ENCODE assay signal across 7 mouse cellular contexts in the genomic region with DNA sequence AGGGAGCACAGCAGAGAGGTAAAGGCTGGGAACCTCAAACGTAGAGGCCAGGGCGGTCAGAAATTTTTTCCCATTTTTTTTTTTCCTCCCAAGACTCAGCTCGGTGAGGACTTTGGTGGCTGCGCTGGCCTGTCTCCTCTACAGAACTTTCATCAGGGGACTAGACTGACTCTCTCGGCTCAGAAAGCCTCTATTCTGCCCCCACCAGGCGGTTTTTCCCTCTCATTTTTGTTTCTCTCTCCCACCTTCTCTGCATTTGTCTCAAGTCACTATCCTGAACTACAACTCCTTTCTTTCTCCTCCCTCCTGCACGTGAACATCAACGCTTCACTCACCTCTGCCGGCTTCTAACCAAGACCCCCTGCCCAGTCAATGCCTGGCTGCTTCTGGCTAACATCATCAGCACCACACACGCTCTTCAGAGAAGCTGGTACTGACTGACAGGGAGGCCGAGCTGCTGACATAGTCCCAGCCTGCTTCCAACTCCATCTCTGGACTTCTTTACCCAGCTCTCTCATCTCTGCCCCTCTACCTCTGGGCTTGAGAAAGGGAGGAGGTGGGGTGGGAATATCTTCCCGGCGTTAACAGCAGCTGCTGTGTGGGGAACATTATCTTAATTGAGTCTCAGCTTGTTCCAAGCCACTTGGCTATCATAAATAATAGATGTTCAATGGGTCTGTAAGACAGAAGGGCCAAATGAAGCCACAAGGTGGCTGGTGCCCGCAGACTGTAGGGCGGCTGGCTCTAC.
DNase-seq lines count a peak whose midpoint lies in the region; ATAC-seq lines count a peak whose summit lies in the region.

No protein-coding gene starts in this region.

- no peaks in the 10 kb centered on the region for H3K36me3 ChIP-seq in lung, embryonic 15.5 days
- H3K36me3 ChIP-seq in embryonic facial prominence, embryonic 12.5 days, result no peaks in the 10 kb centered on the region
- no peaks in the 10 kb centered on the region for H3K36me3 ChIP-seq in hindbrain, embryonic 13.5 days
- H3K36me3 ChIP-seq in midbrain, embryonic 14.5 days (ENCODE audit: control insufficient read depth, insufficient read depth, low read length), result no peaks in the 10 kb centered on the region

- no peaks in the 10 kb centered on the region for H3K9me3 ChIP-seq in lung, embryonic 15.5 days
- H3K9me3 ChIP-seq in embryonic facial prominence, embryonic 12.5 days, result no peaks in the 10 kb centered on the region
- no peaks in the 10 kb centered on the region; the same call in 1 of the 2 replicates for H3K9me3 ChIP-seq in hindbrain, embryonic 13.5 days
- H3K9me3 ChIP-seq in midbrain, embryonic 14.5 days (ENCODE audit: control insufficient read depth, low read length), result no peaks in the 10 kb centered on the region

- H3K27me3 ChIP-seq in lung, embryonic 15.5 days, result peaks cover 12% of the 10 kb centered on the region; the same call in 1 of the 2 replicates
- peaks cover 7% of the 10 kb centered on the region for H3K27me3 ChIP-seq in embryonic facial prominence, embryonic 12.5 days
- H3K27me3 ChIP-seq in hindbrain, embryonic 13.5 days, result peaks cover 25% of the 10 kb centered on the region
- H3K27me3 ChIP-seq in midbrain, embryonic 14.5 days (ENCODE audit: control insufficient read depth, insufficient read depth, low read length), result no peaks in the 10 kb centered on the region

- H3K4me2 ChIP-seq in lung, embryonic 15.5 days, result peak overlapping the region; percentile 74
- H3K4me2 ChIP-seq in embryonic facial prominence, embryonic 12.5 days (replicated peaks), result peak overlapping the region; percentile 72
- H3K4me2 ChIP-seq in hindbrain, embryonic 13.5 days, result peak overlapping the region; percentile 69
- peak overlapping the region; percentile 69 for H3K4me2 ChIP-seq in midbrain, embryonic 14.5 days (ENCODE audit: low read length)

- H3K27ac ChIP-seq in lung, embryonic 15.5 days, result no peak overlapping the region
- H3K27ac ChIP-seq in embryonic facial prominence, embryonic 12.5 days, result no peak overlapping the region
- H3K27ac ChIP-seq in hindbrain, embryonic 13.5 days, result no peak overlapping the region
- H3K27ac ChIP-seq in midbrain, embryonic 14.5 days (replicated peaks; ENCODE audit: low read depth, low read length), result no peak overlapping the region

- no peak for ATAC-seq in lung, embryonic 15.5 days (ENCODE audit: borderline replicate concordance, extremely low read depth, low FRiP score, low TSS enrichment)
- ATAC-seq in embryonic facial prominence, embryonic 12.5 days (ENCODE audit: insufficient number of reproducible peaks, insufficient read depth, low FRiP score, low TSS enrichment), result no peak
- 0 out of 2 replicates have a peak, but pooled peaks have one; percentile 47 for ATAC-seq in hindbrain, embryonic 13.5 days (ENCODE audit: low FRiP score)
- ATAC-seq in midbrain, embryonic 14.5 days (ENCODE audit: low FRiP score, low TSS enrichment), result no peak
- ATAC-seq in monocyte, adult 5-6 weeks (replicated peaks; ENCODE audit: insufficient number of reproducible peaks, low FRiP score, low TSS enrichment, poor library complexity, severe bottlenecking), result no peak

- peaks cover 9% of the 10 kb centered on the region for H3K4me1 ChIP-seq in lung, embryonic 15.5 days
- peaks cover 8% of the 10 kb centered on the region for H3K4me1 ChIP-seq in embryonic facial prominence, embryonic 12.5 days
- peaks cover 21% of the 10 kb centered on the region for H3K4me1 ChIP-seq in hindbrain, embryonic 13.5 days (replicated peaks)
- H3K4me1 ChIP-seq in midbrain, embryonic 14.5 days (ENCODE audit: control insufficient read depth, insufficient read depth, low read length), result peaks cover 13% of the 10 kb centered on the region

- DNase-seq in lung, adult 18-20 months, result no peak
- DNase-seq in midbrain, embryonic 14.5 days, result peak; percentile 59
- no peak for DNase-seq in gastrocnemius, postnatal 25 days

- H3K9ac ChIP-seq in lung, embryonic 15.5 days, result no peak overlapping the region
- no peak overlapping the region; the same call in 1 of the 2 replicates for H3K9ac ChIP-seq in embryonic facial prominence, embryonic 12.5 days
- H3K9ac ChIP-seq in hindbrain, embryonic 13.5 days, result peak overlapping the region; percentile 40
- H3K9ac ChIP-seq in midbrain, embryonic 14.5 days (replicated peaks; ENCODE audit: low read length), result peak overlapping the region; percentile 39; the same call in 1 of the 2 replicates

- 13% methylated on average over 15 of the region's 15 CpGs for WGBS in lung, embryonic 15.5 days
- 11% methylated on average over 15 of the region's 15 CpGs for WGBS in embryonic facial prominence, embryonic 12.5 days
- 10% methylated on average over 15 of the region's 15 CpGs for WGBS in hindbrain, embryonic 13.5 days
- 12% methylated on average over 15 of the region's 15 CpGs for WGBS in midbrain, embryonic 14.5 days

- H3K4me3 ChIP-seq in lung, embryonic 15.5 days, result peak overlapping the region; percentile 34
- H3K4me3 ChIP-seq in embryonic facial prominence, embryonic 12.5 days, result peak overlapping the region; percentile 35
- H3K4me3 ChIP-seq in hindbrain, embryonic 13.5 days, result peak overlapping the region; percentile 39
- H3K4me3 ChIP-seq in midbrain, embryonic 14.5 days (replicated peaks; ENCODE audit: low read depth, low read length), result peak overlapping the region; percentile 32

Comparison
In these comparisons a context has a peak if more than half of its experiments do, and no peak if none do; other contexts are left out.
1. H3K9ac ChIP-seq: peak in hindbrain, embryonic 13.5 days (single experiment) and midbrain, embryonic 14.5 days (single experiment); none in lung, embryonic 15.5 days (single experiment) and embryonic facial prominence, embryonic 12.5 days (single experiment).
2. Peak in every context shown above with its lines, with median percentiles within 50 percentile points of each other: H3K4me2 ChIP-seq and H3K4me3 ChIP-seq.